Mouse (Mus musculus) small intestine, adult 2 months (tissue): Measurements from ENCODE around the gene Zdhhc5.

Source experiments
- CTCF ChIP-seq: fragments of 200-500 bp; IDR thresholded peaks from 2 replicates; pipeline ENCODE4 v1.5.1; 2012; ENCODE audit warnings: low read depth, mild to moderate bottlenecking, control low read depth, inconsistent platforms, low read length, moderate library complexity, mixed read lengths; ENCODE audit not compliant: insufficient replicate concordance, insufficient read length; ENCODE audit errors: extremely low read depth
- POLR2A ChIP-seq: fragments of 200-500 bp; IDR thresholded peaks from 2 replicates; pipeline ENCODE4 v1.6.1; 2012; ENCODE audit warnings: low read depth, mild to moderate bottlenecking, control low read depth, inconsistent platforms, low read length, moderate library complexity

GRCm38 (mm10) chr2:84743561-84743960 is 28.6 kb upstream of the Zdhhc5 start, which contains the start of gene Gm19426:
- no peak for TF ChIP-seq CTCF
- TF ChIP-seq POLR2A = no peak
